Mouse (Mus musculus): Measurements from ENCODE around the gene Snai3. TPM values are rescaled to one million over a fixed set of nuclear protein-coding genes. Genes with fewer than 3 reads are reported as not detected.

Gene Snai3
- polyA plus RNA-seq, 1 experiment from 2014 or later: 0.67 TPM

DNA sequence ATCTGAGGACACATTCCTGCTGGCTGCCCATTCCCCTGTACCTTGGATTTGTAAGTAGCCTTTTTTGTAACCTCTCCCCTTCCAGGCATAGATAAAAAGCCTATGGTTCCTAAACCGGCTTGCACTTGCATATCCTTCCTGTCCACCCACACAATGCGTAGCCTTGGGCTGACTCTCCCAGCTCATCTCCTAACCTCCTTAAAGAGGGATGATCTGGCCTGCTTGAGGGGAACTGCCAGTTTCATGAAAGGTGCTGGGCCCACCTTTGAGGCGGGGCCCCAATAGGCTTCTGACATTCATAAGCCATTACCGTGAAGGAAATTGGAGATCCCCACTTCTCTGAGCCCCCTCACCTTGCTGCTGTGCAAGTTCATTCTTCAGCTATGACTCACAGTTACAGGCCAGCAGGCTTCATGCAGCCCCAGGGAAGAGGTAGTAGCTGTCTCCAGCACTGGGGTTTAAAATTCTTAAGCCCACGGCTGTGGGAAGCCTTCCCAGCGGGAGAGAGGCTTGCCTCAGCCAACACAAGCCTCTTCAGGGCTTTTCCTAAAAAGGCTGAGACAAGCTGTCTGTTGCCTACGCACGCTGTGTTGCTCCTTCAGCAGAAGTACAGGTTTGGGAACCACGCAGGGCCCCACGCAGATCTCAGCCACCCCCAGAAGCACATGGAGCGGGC is 1.1 kb upstream of the Snai3 start:
- Histone ChIP-seq H3K36me3 (ENCODE audit: insufficient read depth, low read length) (peaks cover 3% of the 10 kb centered on the region; the same call in 1 of the 2 replicates), H3K27me3 (ENCODE audit: insufficient read depth, low read length) (peaks cover 16% of the 10 kb centered on the region), H3K4me3 (replicated peaks; ENCODE audit: low read depth, low read length) (no peak overlapping the region), H3K9ac (ENCODE audit: low read depth, low read length) (no peak overlapping the region), H3K27ac (no peak overlapping the region), H3K4me2 (ENCODE audit: low read length) (no peak overlapping the region), H3K4me1 (replicated peaks; ENCODE audit: insufficient read depth, low read length) (peaks cover 13% of the 10 kb centered on the region; the same call in 1 of the 2 replicates), H3K9me3 (replicated peaks; ENCODE audit: low read length) (no peaks in the 10 kb centered on the region)
- TF ChIP-seq CTCF (IDR thresholded peaks at IDR 0.05; ENCODE audit: low read depth): no peak
- 65% methylated on average over 11 of the region's 11 CpGs for WGBS
- ATAC-seq (replicated peaks; ENCODE audit: low FRiP score, low read depth) (no peak), DNase-seq (ENCODE audit: low spot score) (no peak)

DNA sequence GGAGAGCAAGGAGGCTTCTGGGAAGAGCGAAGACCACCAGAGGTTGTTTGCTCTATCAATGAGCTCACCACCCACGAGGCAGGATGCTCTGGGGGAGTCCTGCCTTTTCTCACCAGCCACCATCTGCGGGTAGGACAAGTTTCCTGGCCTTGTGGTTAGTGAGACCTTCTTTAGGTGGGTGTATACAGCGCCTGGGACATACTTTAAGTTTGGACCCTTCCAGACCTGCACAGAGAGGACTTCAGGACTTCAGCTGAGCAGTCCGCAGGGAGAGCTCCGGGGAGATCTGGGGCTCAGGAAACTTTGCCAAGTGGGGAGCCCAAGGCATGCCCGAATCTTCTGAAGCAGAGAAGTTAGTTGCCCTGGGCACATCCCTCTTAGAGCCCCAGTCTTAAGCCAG is 543 bp downstream of the Snai3 start:
- Histone ChIP-seq H3K36me3 (ENCODE audit: insufficient read depth, low read length) (no peaks in the 10 kb centered on the region), H3K9ac (ENCODE audit: low read depth, low read length) (peak overlapping the region; percentile 43; the same call in 1 of the 2 replicates), H3K4me2 (ENCODE audit: low read length) (peak overlapping the region; percentile 66), H3K9me3 (replicated peaks; ENCODE audit: low read length) (no peaks in the 10 kb centered on the region), H3K4me3 (replicated peaks; ENCODE audit: low read depth, low read length) (peak overlapping the region; percentile 27; the same call in 1 of the 2 replicates), H3K27ac (no peak overlapping the region), H3K4me1 (replicated peaks; ENCODE audit: insufficient read depth, low read length) (peaks cover 13% of the 10 kb centered on the region; the same call in 1 of the 2 replicates), H3K27me3 (ENCODE audit: insufficient read depth, low read length) (peaks cover 16% of the 10 kb centered on the region)
- whole genome bisulfite sequencing: 26% methylated on average over 7 of the region's 7 CpGs
- ATAC-seq (replicated peaks; ENCODE audit: low FRiP score, low read depth): 0 out of 2 replicates have a peak, but pooled peaks have one; percentile 1
- TF ChIP-seq CTCF (IDR thresholded peaks at IDR 0.05; ENCODE audit: low read depth): no peak
- DNase-seq (ENCODE audit: low spot score): no peak

DNA sequence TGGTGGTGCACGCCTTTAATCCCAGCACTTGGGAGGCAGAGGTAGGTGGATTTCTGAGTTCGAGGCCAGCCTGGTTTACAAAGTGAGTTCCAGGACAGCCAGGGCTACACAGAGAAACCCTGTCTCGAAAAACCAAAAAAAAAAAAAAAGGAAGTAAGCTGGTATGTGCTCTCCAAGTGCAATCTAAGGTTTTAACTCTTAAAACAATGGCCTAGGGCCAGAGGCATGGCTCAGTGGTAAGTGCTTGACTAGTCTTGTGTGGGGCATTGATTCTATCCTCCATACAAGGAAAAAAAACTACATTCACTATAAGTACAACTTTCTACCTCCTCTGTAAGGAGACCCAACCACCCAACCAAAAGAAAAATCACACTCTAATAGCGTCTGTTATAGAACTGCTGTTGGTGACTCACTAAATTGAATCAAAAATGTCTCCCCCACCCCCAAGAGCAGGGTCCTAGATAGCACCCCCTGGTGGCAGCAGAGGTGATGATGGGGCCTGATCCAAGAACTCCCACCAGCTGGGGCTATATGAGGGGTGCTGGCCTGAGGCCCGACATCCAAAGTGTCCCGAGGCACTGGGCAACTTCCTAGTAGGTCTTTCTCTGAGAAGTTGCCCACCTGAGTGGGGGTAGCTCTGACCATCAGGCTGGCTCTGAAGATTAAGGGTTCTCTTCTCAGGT is 1.2 kb downstream of the Snai3 start:
- peaks cover 16% of the 10 kb centered on the region for H3K27me3 ChIP-seq (ENCODE audit: insufficient read depth, low read length)
- DNase-seq (ENCODE audit: low spot score): no peak
- 62% methylated on average over 6 of the region's 6 CpGs for WGBS
- no peaks in the 10 kb centered on the region for H3K9me3 ChIP-seq (replicated peaks; ENCODE audit: low read length)
- H3K4me2 ChIP-seq (ENCODE audit: low read length): no peak overlapping the region
- H3K4me3 ChIP-seq (replicated peaks; ENCODE audit: low read depth, low read length): no peak overlapping the region
- H3K27ac ChIP-seq: no peak overlapping the region
- no peak overlapping the region for H3K9ac ChIP-seq (ENCODE audit: low read depth, low read length)
- H3K36me3 ChIP-seq (ENCODE audit: insufficient read depth, low read length): no peaks in the 10 kb centered on the region
- TF ChIP-seq CTCF (IDR thresholded peaks at IDR 0.05; ENCODE audit: low read depth): peak; percentile 63
- no peak for ATAC-seq (replicated peaks; ENCODE audit: low FRiP score, low read depth)
- H3K4me1 ChIP-seq (replicated peaks; ENCODE audit: insufficient read depth, low read length): peaks cover 13% of the 10 kb centered on the region; the same call in 1 of the 2 replicates

DNA sequence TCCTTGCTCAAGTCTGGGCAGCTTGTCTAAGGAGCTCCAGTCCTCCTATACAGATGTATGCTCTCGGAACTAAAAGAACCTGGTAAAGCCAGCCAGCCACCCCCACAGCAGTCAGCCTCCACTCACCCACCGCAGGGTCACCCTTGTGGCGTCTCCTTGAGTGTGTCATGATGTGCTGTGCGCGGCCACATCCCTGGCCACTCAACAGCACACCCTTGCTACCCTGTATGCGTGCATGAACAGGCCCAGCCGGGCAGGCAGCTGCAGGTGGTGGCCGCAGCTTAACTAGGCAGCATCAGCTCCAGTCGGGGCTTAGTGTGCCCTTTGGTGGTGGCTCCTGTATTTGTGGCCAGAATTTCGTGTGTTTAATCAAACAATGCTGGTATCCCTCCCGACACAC is 3.4 kb downstream of the Snai3 start:
- no peaks in the 10 kb centered on the region for H3K36me3 ChIP-seq (ENCODE audit: insufficient read depth, low read length)
- WGBS: 68% methylated on average over 11 of the region's 11 CpGs
- peaks cover 16% of the 10 kb centered on the region for H3K27me3 ChIP-seq (ENCODE audit: insufficient read depth, low read length)
- H3K9ac ChIP-seq (ENCODE audit: low read depth, low read length): no peak overlapping the region
- no peak overlapping the region for H3K4me2 ChIP-seq (ENCODE audit: low read length)
- DNase-seq (ENCODE audit: low spot score): no peak
- no peak overlapping the region for H3K27ac ChIP-seq
- H3K4me3 ChIP-seq (replicated peaks; ENCODE audit: low read depth, low read length): no peak overlapping the region
- no peak for ATAC-seq (replicated peaks; ENCODE audit: low FRiP score, low read depth)
- H3K4me1 ChIP-seq (replicated peaks; ENCODE audit: insufficient read depth, low read length): peaks cover 13% of the 10 kb centered on the region; the same call in 1 of the 2 replicates
- no peak for TF ChIP-seq CTCF (IDR thresholded peaks at IDR 0.05; ENCODE audit: low read depth)
- no peaks in the 10 kb centered on the region for H3K9me3 ChIP-seq (replicated peaks; ENCODE audit: low read length)

DNA sequence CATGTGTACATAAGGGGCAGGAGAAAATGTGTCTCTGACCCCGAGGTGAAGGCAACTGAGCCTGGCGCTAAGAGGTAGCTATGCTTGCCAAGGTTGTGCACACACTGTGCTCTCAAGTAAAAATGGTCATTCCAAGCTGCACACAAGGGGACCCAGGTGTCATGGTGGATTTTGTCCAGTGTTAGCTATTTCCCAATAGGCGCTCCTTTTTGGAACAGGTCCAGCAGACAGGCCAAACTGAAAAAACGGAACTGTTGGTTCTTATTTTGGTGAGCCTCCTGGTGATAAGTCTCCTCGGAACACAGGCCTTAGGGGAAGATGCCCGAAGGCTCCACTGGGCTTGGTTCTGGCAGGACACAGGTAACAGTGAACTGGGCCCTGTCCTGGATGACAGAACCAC is 6.1 kb downstream of the Snai3 start:
- Histone ChIP-seq H3K36me3 (ENCODE audit: insufficient read depth, low read length) (no peaks in the 10 kb centered on the region), H3K4me2 (ENCODE audit: low read length) (no peak overlapping the region), H3K4me3 (replicated peaks; ENCODE audit: low read depth, low read length) (no peak overlapping the region), H3K27ac (no peak overlapping the region), H3K4me1 (replicated peaks; ENCODE audit: insufficient read depth, low read length) (no peaks in the 10 kb centered on the region), H3K9ac (ENCODE audit: low read depth, low read length) (no peak overlapping the region), H3K9me3 (replicated peaks; ENCODE audit: low read length) (no peaks in the 10 kb centered on the region), H3K27me3 (ENCODE audit: insufficient read depth, low read length) (0 out of 2 replicates have a peak, but pooled peaks cover 5% of the 10 kb centered on the region)
- no peak for ATAC-seq (replicated peaks; ENCODE audit: low FRiP score, low read depth)
- DNase-seq (ENCODE audit: low spot score): no peak
- 82% methylated on average over 6 of the region's 6 CpGs for WGBS
- TF ChIP-seq CTCF (IDR thresholded peaks at IDR 0.05; ENCODE audit: low read depth): no peak

DNA sequence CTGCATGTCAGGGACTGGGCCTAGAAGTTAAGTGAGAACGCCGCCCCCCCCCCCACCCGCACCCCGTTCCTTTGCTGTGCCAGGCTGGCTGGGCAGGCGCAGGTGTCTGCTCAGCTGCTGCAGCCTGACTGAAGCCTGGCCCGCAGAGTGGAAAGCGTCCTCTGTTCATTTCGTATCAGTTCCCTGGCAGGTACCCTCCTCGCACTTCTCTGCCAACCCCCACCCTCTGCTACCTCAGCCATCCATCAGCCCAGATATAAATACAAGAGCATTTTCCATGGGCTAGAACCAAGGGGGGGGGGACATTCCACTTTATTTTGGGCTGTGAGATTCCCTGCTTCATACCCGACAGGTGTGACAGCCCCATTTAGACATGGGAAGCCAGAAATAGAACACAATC is 8.4 kb downstream of the Snai3 start:
- no peak for TF ChIP-seq CTCF (IDR thresholded peaks at IDR 0.05; ENCODE audit: low read depth)
- WGBS: 90% methylated on average over 6 of the region's 10 CpGs
- no peak overlapping the region for H3K4me2 ChIP-seq (ENCODE audit: low read length)
- no peaks in the 10 kb centered on the region for H3K4me1 ChIP-seq (replicated peaks; ENCODE audit: insufficient read depth, low read length)
- ATAC-seq (replicated peaks; ENCODE audit: low FRiP score, low read depth): no peak
- no peaks in the 10 kb centered on the region for H3K9me3 ChIP-seq (replicated peaks; ENCODE audit: low read length)
- no peak for DNase-seq (ENCODE audit: low spot score)
- H3K36me3 ChIP-seq (ENCODE audit: insufficient read depth, low read length): no peaks in the 10 kb centered on the region
- no peak overlapping the region for H3K4me3 ChIP-seq (replicated peaks; ENCODE audit: low read depth, low read length)
- H3K9ac ChIP-seq (ENCODE audit: low read depth, low read length): no peak overlapping the region
- H3K27ac ChIP-seq: no peak overlapping the region
- H3K27me3 ChIP-seq (ENCODE audit: insufficient read depth, low read length): 0 out of 2 replicates have a peak, but pooled peaks cover 2% of the 10 kb centered on the region

All from kidney, postnatal 0 days (tissue).